Mouse (Mus musculus): ENCODE data around the gene Cby1. TPM values are rescaled to one million over a fixed set of nuclear protein-coding genes. Genes with fewer than 3 reads are reported as not detected.

The Cby1 gene
- polyA plus RNA-seq, 1 experiment from 2014 or later: 8.5 TPM

- Histone ChIP-seq H3K9me3 (ENCODE audit: low read length) (no peaks in the 10 kb centered on the region), H3K36me3 (replicated peaks; ENCODE audit: insufficient read depth, low read length) (peaks cover 24% of the 10 kb centered on the region), H3K27ac (ENCODE audit: low read depth) (no peak overlapping the region), H3K9ac (replicated peaks) (0 out of 2 replicates have a peak overlapping the region, but pooled peaks have one; percentile 26), H3K4me1 (ENCODE audit: insufficient read depth) (peaks cover 47% of the 10 kb centered on the region), H3K4me3 (ENCODE audit: low read depth, low read length) (no peak overlapping the region), H3K4me2 (ENCODE audit: low read depth, low read length) (no peak overlapping the region; the same call in 1 of the 2 replicates), H3K27me3 (ENCODE audit: insufficient read depth, low read length) (no peaks in the 10 kb centered on the region)
- 68% methylated on average over 9 of the region's 9 CpGs for WGBS (ENCODE audit: insufficient replicate concordance)
- ATAC-seq: no peak
- no peak for TF ChIP-seq EP300 (IDR thresholded peaks at IDR 0.05; ENCODE audit: low read depth)
- DNase-seq: peak; percentile 45
Observed at GRCm38 (mm10) chr15:79697558-79698187, 38.7 kb downstream of the Cby1 start.

GRCm38 (mm10) chr15:79706603-79707214 is 47.7 kb downstream of the Cby1 start:
- no peak overlapping the region for H3K9ac ChIP-seq (replicated peaks)
- no peak overlapping the region for H3K4me3 ChIP-seq (ENCODE audit: low read depth, low read length)
- H3K27ac ChIP-seq (ENCODE audit: low read depth): no peak overlapping the region
- no peak for TF ChIP-seq EP300 (IDR thresholded peaks at IDR 0.05; ENCODE audit: low read depth)
- TF ChIP-seq CTCF (IDR thresholded peaks at IDR 0.05; ENCODE audit: low read depth): no peak
- no peak overlapping the region for H3K4me2 ChIP-seq (ENCODE audit: low read depth, low read length)
- no peaks in the 10 kb centered on the region for H3K4me1 ChIP-seq (ENCODE audit: insufficient read depth)
- ATAC-seq (no peak), DNase-seq (no peak)
- H3K9me3 ChIP-seq (ENCODE audit: low read length): no peaks in the 10 kb centered on the region
- H3K27me3 ChIP-seq (ENCODE audit: insufficient read depth, low read length): no peaks in the 10 kb centered on the region
- WGBS (ENCODE audit: insufficient replicate concordance): 82% methylated on average over 17 of the region's 17 CpGs
- H3K36me3 ChIP-seq (replicated peaks; ENCODE audit: insufficient read depth, low read length): peaks cover 41% of the 10 kb centered on the region

- H3K9me3 ChIP-seq (ENCODE audit: low read length): no peaks in the 10 kb centered on the region
- DNase-seq (no peak), ATAC-seq (0 out of 2 replicates have a peak, but pooled peaks have one; percentile 13)
- no peak overlapping the region for H3K9ac ChIP-seq (replicated peaks)
- no peaks in the 10 kb centered on the region for H3K4me1 ChIP-seq (ENCODE audit: insufficient read depth)
- H3K36me3 ChIP-seq (replicated peaks; ENCODE audit: insufficient read depth, low read length): peaks cover 54% of the 10 kb centered on the region
- no peaks in the 10 kb centered on the region for H3K27me3 ChIP-seq (ENCODE audit: insufficient read depth, low read length)
- no peak overlapping the region for H3K4me2 ChIP-seq (ENCODE audit: low read depth, low read length)
- H3K4me3 ChIP-seq (ENCODE audit: low read depth, low read length): no peak overlapping the region
- WGBS (ENCODE audit: insufficient replicate concordance): 85% methylated on average over 5 of the region's 5 CpGs
- no peak for TF ChIP-seq EP300 (IDR thresholded peaks at IDR 0.05; ENCODE audit: low read depth)
- TF ChIP-seq CTCF (IDR thresholded peaks at IDR 0.05; ENCODE audit: low read depth): peak; percentile 33; the same call in 1 of the 2 replicates
- no peak overlapping the region for H3K27ac ChIP-seq (ENCODE audit: low read depth)
Observed at GRCm38 (mm10) chr15:79708229-79708822, 49.3 kb downstream of the Cby1 start.

- no peak overlapping the region for H3K4me2 ChIP-seq (ENCODE audit: low read depth, low read length)
- H3K4me1 ChIP-seq (ENCODE audit: insufficient read depth): no peaks in the 10 kb centered on the region
- TF ChIP-seq EP300 (IDR thresholded peaks at IDR 0.05; ENCODE audit: low read depth) (no peak), CTCF (IDR thresholded peaks at IDR 0.05; ENCODE audit: low read depth) (no peak)
- H3K27me3 ChIP-seq (ENCODE audit: insufficient read depth, low read length): no peaks in the 10 kb centered on the region
- H3K36me3 ChIP-seq (replicated peaks; ENCODE audit: insufficient read depth, low read length): peaks cover 89% of the 10 kb centered on the region
- H3K27ac ChIP-seq (ENCODE audit: low read depth): no peak overlapping the region
- WGBS (ENCODE audit: insufficient replicate concordance): 91% methylated on average over 7 of the region's 7 CpGs
- H3K9ac ChIP-seq (replicated peaks): no peak overlapping the region
- H3K4me3 ChIP-seq (ENCODE audit: low read depth, low read length): no peak overlapping the region
- ATAC-seq (no peak), DNase-seq (no peak)
- H3K9me3 ChIP-seq (ENCODE audit: low read length): no peaks in the 10 kb centered on the region
Observed at GRCm38 (mm10) chr15:79715646-79716045, 56.6 kb downstream of the Cby1 start.

GRCm38 (mm10) chr15:79716710-79717109 is 57.7 kb downstream of the Cby1 start:
- 95% methylated on average over 6 of the region's 6 CpGs for WGBS (ENCODE audit: insufficient replicate concordance)
- H3K27ac ChIP-seq (ENCODE audit: low read depth): no peak overlapping the region
- no peak overlapping the region for H3K4me2 ChIP-seq (ENCODE audit: low read depth, low read length)
- DNase-seq (no peak), ATAC-seq (no peak)
- no peaks in the 10 kb centered on the region for H3K27me3 ChIP-seq (ENCODE audit: insufficient read depth, low read length)
- peaks cover 81% of the 10 kb centered on the region for H3K36me3 ChIP-seq (replicated peaks; ENCODE audit: insufficient read depth, low read length)
- no peak overlapping the region for H3K4me3 ChIP-seq (ENCODE audit: low read depth, low read length)
- H3K9me3 ChIP-seq (ENCODE audit: low read length): no peaks in the 10 kb centered on the region
- TF ChIP-seq CTCF (IDR thresholded peaks at IDR 0.05; ENCODE audit: low read depth): no peak
- TF ChIP-seq EP300 (IDR thresholded peaks at IDR 0.05; ENCODE audit: low read depth): no peak
- H3K4me1 ChIP-seq (ENCODE audit: insufficient read depth): no peaks in the 10 kb centered on the region
- no peak overlapping the region for H3K9ac ChIP-seq (replicated peaks)

Other genes with a start within 250 kb of the Cby1 start
- gene Csnk1e, start 203.6 kb upstream of the Cby1 start, polyA plus RNA-seq (2015; fragmentation: Nextera tagmentation; extraction: Ambion mirVana): 7.5 and 8.9 TPM in 2 replicates
- not detected in 2 replicates for gene Kcnj4, start 154.0 kb upstream of the Cby1 start, polyA plus RNA-seq (2015; fragmentation: Nextera tagmentation; extraction: Ambion mirVana)
- gene Kdelr3, start 142.8 kb upstream of the Cby1 start, polyA plus RNA-seq (2015; fragmentation: Nextera tagmentation; extraction: Ambion mirVana): 3.4 and 3.5 TPM in 2 replicates
- gene Ddx17, start 112.5 kb upstream of the Cby1 start, polyA plus RNA-seq (2015; fragmentation: Nextera tagmentation; extraction: Ambion mirVana): 9.3 and 9.7 TPM in 2 replicates
- gene Dmc1, start 54.1 kb upstream of the Cby1 start, polyA plus RNA-seq (2015; fragmentation: Nextera tagmentation; extraction: Ambion mirVana): 0.15 and 0.25 TPM in 2 replicates
- gene Fam227a, start 243 bp upstream of the Cby1 start, polyA plus RNA-seq (2015; fragmentation: Nextera tagmentation; extraction: Ambion mirVana): 0.13 and 0.18 TPM in 2 replicates
- gene Tomm22, start 11.7 kb downstream of the Cby1 start, polyA plus RNA-seq (2015; fragmentation: Nextera tagmentation; extraction: Ambion mirVana): 123 and 126 TPM in 2 replicates
- 13.3 and 13.9 TPM in 2 replicates for gene Josd1, start 28.7 kb downstream of the Cby1 start, polyA plus RNA-seq (2015; fragmentation: Nextera tagmentation; extraction: Ambion mirVana)
- 14.8 and 16.8 TPM in 2 replicates for gene Gtpbp1, start 31.6 kb downstream of the Cby1 start, polyA plus RNA-seq (2015; fragmentation: Nextera tagmentation; extraction: Ambion mirVana)
- gene Sun2, start 83.3 kb downstream of the Cby1 start, polyA plus RNA-seq (2015; fragmentation: Nextera tagmentation; extraction: Ambion mirVana): 3.3 and 4.2 TPM in 2 replicates
- gene Dnal4, start 118.7 kb downstream of the Cby1 start, polyA plus RNA-seq (2015; fragmentation: Nextera tagmentation; extraction: Ambion mirVana): 9.7 and 10.2 TPM in 2 replicates
- 0.09 and 0.13 TPM in 2 replicates for gene Nptxr, start 145.6 kb downstream of the Cby1 start, polyA plus RNA-seq (2015; fragmentation: Nextera tagmentation; extraction: Ambion mirVana)
- not detected in 2 replicates for gene Npcd, start 175.0 kb downstream of the Cby1 start, polyA plus RNA-seq (2015; fragmentation: Nextera tagmentation; extraction: Ambion mirVana)
- gene Cbx6, start 175.5 kb downstream of the Cby1 start, polyA plus RNA-seq (2015; fragmentation: Nextera tagmentation; extraction: Ambion mirVana): 3.9 and 4.4 TPM in 2 replicates
- gene Apobec3, start 232.5 kb downstream of the Cby1 start, polyA plus RNA-seq (2015; fragmentation: Nextera tagmentation; extraction: Ambion mirVana): 34.6 and 38.1 TPM in 2 replicates